Mouse (Mus musculus) G1E (cell line): ENCODE results near the gene Tmem30b. TPM values are rescaled to one million over a fixed set of nuclear protein-coding genes. Genes with fewer than 3 reads are reported as not detected.

Experiments used
- ATAC-seq: 2 replicates; pipeline ENCODE4 v1.8.0; 2016; ENCODE audit warnings: mild to moderate bottlenecking; ENCODE audit not compliant: insufficient number of reproducible peaks, poor library complexity, low FRiP score, severe bottlenecking; ENCODE audit errors: extremely low read depth
- DNase-seq: peaks from one replicate; pipeline ENCODE4 v3.0.0; 2012; ENCODE audit warnings: low spot score
- H3K27me3 ChIP-seq: 2 replicates; pipeline ENCODE4 v1.6.1; 2012; ENCODE audit warnings: mild to moderate bottlenecking, low read length, inconsistent platforms; ENCODE audit not compliant: insufficient read depth
- H3K36me3 ChIP-seq: replicated peaks from 2 replicates; pipeline ENCODE3; 2012; ENCODE audit warnings: mild to moderate bottlenecking, inconsistent platforms
- H3K4me1 ChIP-seq: 2 replicates; pipeline ENCODE4 v1.6.1; 2012; ENCODE audit warnings: low read depth, low read length, inconsistent platforms, mixed read lengths; ENCODE audit not compliant: insufficient read depth
- H3K4me3 ChIP-seq: 2 replicates; pipeline ENCODE4 v1.5.1; 2012; ENCODE audit warnings: low read depth, mild to moderate bottlenecking, inconsistent platforms, low read length, moderate library complexity, mixed read lengths
- H3K9me3 ChIP-seq: replicated peaks from 2 replicates; pipeline ENCODE4 v1.6.1; 2012; ENCODE audit warnings: inconsistent platforms
- CTCF ChIP-seq: IDR thresholded peaks from 2 replicates; pipeline ENCODE4 v1.5.1; 2012; ENCODE audit warnings: low read depth, low read length, inconsistent platforms, mixed read lengths
- GATA1 ChIP-seq: IDR thresholded peaks from 2 replicates; pipeline ENCODE4 v1.6.1; 2012; ENCODE audit warnings: borderline replicate concordance, low read length, inconsistent platforms, mixed read lengths
- GATA2 ChIP-seq: IDR thresholded peaks from 2 replicates; pipeline ENCODE4 v1.6.1; 2012; ENCODE audit warnings: low read depth, low read length, inconsistent platforms, borderline replicate concordance
- POLR2AphosphoS5 ChIP-seq: IDR thresholded peaks from 2 replicates; pipeline ENCODE4 v1.6.1; 2012; ENCODE audit warnings: low read depth, low read length, inconsistent platforms; ENCODE audit not compliant: insufficient replicate concordance
- TAL1 ChIP-seq: conservative IDR thresholded peaks from 2 replicates; pipeline ENCODE4 v1.6.1; 2012; ENCODE audit warnings: low read depth, low read length, inconsistent platforms, mixed read lengths
- polyA plus RNA-seq: library from polyadenylated mRNA; stranded (reverse); fragments of >175 nt; gene quantifications from 2 replicates; pipeline ENCODE4 v1.2.3, GENCODE M21; 2012
- total RNA-seq, 2 experiments: library from RNA; stranded (forward) in 1 of 2; stranded (reverse) in 1 of 2; fragments of 200-1000 nt in 1 of 2; fragments of >200 nt in 1 of 2; fragmentation: Nextera tagmentation in 1 of 2; gene quantifications; 2 replicates each; pipeline ENCODE4 v1.2.3; 2014 to 2017

Tmem30b gene
- total and polyA plus RNA-seq, 3 experiments, result 0.22 TPM; not detected in 2

GRCm38 (mm10) chr12:73493929-73494530 is 52.2 kb downstream of the Tmem30b start:
- ATAC-seq, result no peak
- no peaks in the 10 kb centered on the region for H3K4me1 ChIP-seq
- TF ChIP-seq GATA2, result no peak
- TF ChIP-seq GATA1, result no peak
- TF ChIP-seq TAL1, result no peak
- TF ChIP-seq CTCF, result no peak
- no peak for TF ChIP-seq POLR2AphosphoS5
- no peak for DNase-seq
- no peaks in the 10 kb centered on the region for H3K9me3 ChIP-seq
- H3K36me3 ChIP-seq, result no peaks in the 10 kb centered on the region
- H3K27me3 ChIP-seq, result peaks cover 5% of the 10 kb centered on the region; the same call in 1 of the 2 replicates
- H3K4me3 ChIP-seq, result no peak overlapping the region

Other genes with a start within 250 kb of the Tmem30b start
- gene Prkch, start 38.4 kb upstream of the Tmem30b start, total RNA-seq (2014; fragmentation: Nextera tagmentation), result not detected in 2 replicates
- gene Prkch, start 38.4 kb upstream of the Tmem30b start, total RNA-seq (2017), result 0.17 and 0.33 TPM in 2 replicates
- not detected in 2 replicates for gene Prkch, start 38.4 kb upstream of the Tmem30b start, polyA plus RNA-seq